8 mouse cellular contexts compared by ENCODE assay signal in genomic region chr6:70844002-70844804, GRCm38 (mm10). TPM values are rescaled to one million over a fixed set of nuclear protein-coding genes. Genes with fewer than 3 reads are reported as not detected.
A peak's percentile ranks its signal among the peaks of the same experiment; 100 is the strongest.
DNase-seq lines count a peak whose midpoint lies in the region; ATAC-seq and TF ChIP-seq lines count a peak whose summit lies in the region.

Eif2ak3 (plus strand) TSS chr6:70844515.

- peak within 1 kb of the TSS; percentile 77 for H3K9ac ChIP-seq in MEL (ENCODE audit: control insufficient read depth, low read depth, low read length, poor library complexity, severe bottlenecking)
- peak within 1 kb of the TSS; percentile 82 for H3K9ac ChIP-seq in forebrain, postnatal 0 days
- peak within 1 kb of the TSS; percentile 82 for H3K9ac ChIP-seq in lung, embryonic 15.5 days

- H3K4me2 ChIP-seq in forebrain, postnatal 0 days (ENCODE audit: low read depth) = peak within 1 kb of the TSS; percentile 72
- peak within 1 kb of the TSS; percentile 68 for H3K4me2 ChIP-seq in lung, embryonic 15.5 days

- no peak for TF ChIP-seq RAD21 in MEL (IDR thresholded peaks at IDR 0.05; ENCODE audit: low read depth, low read length)

- TF ChIP-seq CTCF in MEL (IDR thresholded peaks at IDR 0.05 in 2 of 3, conservative IDR thresholded peaks at IDR 0.05 in 1 of 3; ENCODE audit: control insufficient read depth in 1 of 3, insufficient read depth in 1 of 3, low read depth in 2 of 3, low read length in 3 of 3, poor library complexity in 1 of 3, severe bottlenecking in 1 of 3) = no peak
- no peak for TF ChIP-seq CTCF in cerebellum, adult 2 months (IDR thresholded peaks at IDR 0.05; ENCODE audit: borderline replicate concordance, insufficient read depth, low read depth, low read length)
- TF ChIP-seq CTCF in forebrain, postnatal 0 days (IDR thresholded peaks at IDR 0.05; ENCODE audit: low read depth) = no peak

- no peaks in the 10 kb centered on the region for H3K9me3 ChIP-seq in MEL (replicated peaks; ENCODE audit: insufficient read depth, low read length)
- H3K9me3 ChIP-seq in forebrain, postnatal 0 days (ENCODE audit: low read length) = no peaks in the 10 kb centered on the region
- no peaks in the 10 kb centered on the region for H3K9me3 ChIP-seq in lung, embryonic 15.5 days

- WGBS in cerebellum, adult 2 months = 1% methylated on average over 63 of the region's 63 CpGs
- WGBS in forebrain, postnatal 0 days = 3% methylated on average over 62 of the region's 63 CpGs
- under 1% methylated on average over 47 of the region's 63 CpGs for WGBS in lung, embryonic 15.5 days

- TF ChIP-seq POLR2A in MEL (IDR thresholded peaks at IDR 0.05; ENCODE audit: control insufficient read depth in 1 of 2, insufficient read depth in 1 of 2, low read depth in 1 of 2, low read length in 2 of 2, poor library complexity in 1 of 2) = peak; percentile 74 to 83
- peak; percentile 91 for TF ChIP-seq POLR2A in cerebellum, adult 2 months (IDR thresholded peaks at IDR 0.05; ENCODE audit: borderline replicate concordance, insufficient read depth, low read length)

- H3K4me3 ChIP-seq in MEL (ENCODE audit: control insufficient read depth in 1 of 2, insufficient read depth in 1 of 2, low read depth in 2 of 2, low read length in 2 of 2) = peak within 1 kb of the TSS; percentile 93 to 97
- peak within 1 kb of the TSS; percentile 72 for H3K4me3 ChIP-seq in cerebellum, adult 2 months (replicated peaks; ENCODE audit: insufficient read depth, low read depth, low read length)
- H3K4me3 ChIP-seq in forebrain, postnatal 0 days (ENCODE audit: low read depth, low read length) = peak within 1 kb of the TSS; percentile 88
- H3K4me3 ChIP-seq in lung, embryonic 15.5 days = peak within 1 kb of the TSS; percentile 91

- no peak for TF ChIP-seq EP300 in MEL (IDR thresholded peaks at IDR 0.05; ENCODE audit: low read depth in 1 of 2, low read length in 2 of 2)

- peaks cover 2 to 18% of the 10 kb centered on the region in 2 experiments for H3K4me1 ChIP-seq in MEL (ENCODE audit: control insufficient read depth in 1 of 2, insufficient read depth in 2 of 2, low read length in 2 of 2)
- H3K4me1 ChIP-seq in cerebellum, adult 2 months (ENCODE audit: control insufficient read depth, insufficient read depth, low read length) = peaks cover 3% of the 10 kb centered on the region; the same call in 1 of the 2 replicates
- H3K4me1 ChIP-seq in forebrain, postnatal 0 days (ENCODE audit: insufficient read depth) = peaks cover 15% of the 10 kb centered on the region
- H3K4me1 ChIP-seq in lung, embryonic 15.5 days = peaks cover 37% of the 10 kb centered on the region

- H3K27me3 ChIP-seq in MEL (ENCODE audit: control insufficient read depth in 1 of 2, insufficient read depth in 2 of 2, low read length in 2 of 2) = no peaks in the 10 kb centered on the region
- no peaks in the 10 kb centered on the region for H3K27me3 ChIP-seq in cerebellum, adult 2 months (ENCODE audit: control insufficient read depth, insufficient read depth, low read length)
- H3K27me3 ChIP-seq in forebrain, postnatal 0 days (ENCODE audit: insufficient read depth, low read length) = no peaks in the 10 kb centered on the region
- no peaks in the 10 kb centered on the region for H3K27me3 ChIP-seq in lung, embryonic 15.5 days

- DNase-seq in MEL (ENCODE audit: low read depth, low spot score) = peak; percentile 99
- DNase-seq in cerebellum, adult 2 months = peak; percentile 98 to 100
- DNase-seq in forebrain, postnatal 0 days = peak; percentile 99
- DNase-seq in heart, postnatal 4 days = peak; percentile 98
- peak; percentile 100 for DNase-seq in layer of hippocampus, adult 8-10 months (ENCODE audit: low spot score in 2 of 2)
- peak; percentile 99 for DNase-seq in ovary, adult 18-20 months (ENCODE audit: low spot score)
- peak; percentile 99 for DNase-seq in thymus, postnatal 0 days (ENCODE audit: low spot score)

- H3K27ac ChIP-seq in MEL (ENCODE audit: control insufficient read depth, low read depth, low read length) = peak within 1 kb of the TSS; percentile 58
- peak within 1 kb of the TSS; percentile 64 for H3K27ac ChIP-seq in cerebellum, adult 2 months (ENCODE audit: insufficient read depth, low read length)
- H3K27ac ChIP-seq in forebrain, postnatal 0 days (ENCODE audit: low read depth, low read length) = peak within 1 kb of the TSS; percentile 94
- peak within 1 kb of the TSS; percentile 86 for H3K27ac ChIP-seq in lung, embryonic 15.5 days

- ATAC-seq in forebrain, postnatal 0 days = peak; percentile 98
- ATAC-seq in lung, embryonic 15.5 days (ENCODE audit: borderline replicate concordance, extremely low read depth, low FRiP score, low TSS enrichment) = peak; percentile 98

- H3K79me2 ChIP-seq in MEL (ENCODE audit: control insufficient read depth, insufficient read depth, low read length, poor library complexity) = peaks cover 8% of the 10 kb centered on the region

- H3K36me3 ChIP-seq in MEL (ENCODE audit: control insufficient read depth in 1 of 2, insufficient read depth in 2 of 2, low read length in 2 of 2) = peaks cover 0 to 14% of the 10 kb centered on the region in 2 experiments; a peak in 2 of 4 replicates
- no peaks in the 10 kb centered on the region for H3K36me3 ChIP-seq in forebrain, postnatal 0 days (ENCODE audit: insufficient read depth)
- H3K36me3 ChIP-seq in lung, embryonic 15.5 days = no peaks in the 10 kb centered on the region

TF ChIP-seq in MEL, 35 proteins besides CTCF, POLR2A, EP300 and RAD21 (continues in another document):
- no peak for TF ChIP-seq E2F4 (IDR thresholded peaks at IDR 0.05; ENCODE audit: borderline replicate concordance, low read depth, low read length)
- no peak for TF ChIP-seq TAL1 (IDR thresholded peaks at IDR 0.05; ENCODE audit: low read length)
- no peak for TF ChIP-seq MEF2A (IDR thresholded peaks at IDR 0.05; ENCODE audit: extremely low read depth, insufficient replicate concordance, low read depth, low read length, poor library complexity, severe bottlenecking)
- peak; percentile 66; the same call in 1 of the 2 replicates for TF ChIP-seq ZMIZ1 (IDR thresholded peaks at IDR 0.05; ENCODE audit: low read depth, low read length)
- TF ChIP-seq RCOR1 (IDR thresholded peaks at IDR 0.05; ENCODE audit: low read depth, low read length) = no peak; the same call in 1 of the 2 replicates
- TF ChIP-seq NRF1 (IDR thresholded peaks at IDR 0.05; ENCODE audit: insufficient read depth, low read depth, low read length, poor library complexity, severe bottlenecking) = peak; percentile 40; the same call in 1 of the 2 replicates
- TF ChIP-seq HCFC1 (IDR thresholded peaks at IDR 0.05; ENCODE audit: low read depth, low read length) = peak; percentile 88
- no peak for TF ChIP-seq USF1 (IDR thresholded peaks at IDR 0.05; ENCODE audit: low read depth, low read length)
- no peak for TF ChIP-seq GATA1 (IDR thresholded peaks at IDR 0.05; ENCODE audit: low read depth, low read length)
- TF ChIP-seq CHD2 (IDR thresholded peaks at IDR 0.05; ENCODE audit: low read length) = peak; percentile 93
- no peak for TF ChIP-seq ETS1 (IDR thresholded peaks at IDR 0.05; ENCODE audit: low read depth, low read length)
- no peak for TF ChIP-seq ZC3H11A (IDR thresholded peaks at IDR 0.05; ENCODE audit: low read depth, low read length)
- peak; percentile 61; the same call in 1 of the 2 replicates for TF ChIP-seq POLR2AphosphoS2 (IDR thresholded peaks at IDR 0.05; ENCODE audit: low read length)
- peak; percentile 67 for TF ChIP-seq NELFE (IDR thresholded peaks at IDR 0.05; ENCODE audit: low read depth, low read length)
- TF ChIP-seq POLR2AphosphoS5 (IDR thresholded peaks at IDR 0.05; ENCODE audit: borderline replicate concordance, low read depth, low read length) = no peak
- TF ChIP-seq JUND (IDR thresholded peaks at IDR 0.05; ENCODE audit: low read depth, low read length) = no peak; the same call in 1 of the 2 replicates
- peak; percentile 39; the same call in 1 of the 2 replicates for TF ChIP-seq MAZ (IDR thresholded peaks at IDR 0.05; ENCODE audit: low read depth, low read length)
- no peak for TF ChIP-seq GABPA (IDR thresholded peaks at IDR 0.05; ENCODE audit: low read depth, low read length)
- no peak for TF ChIP-seq ZNF384 (IDR thresholded peaks at IDR 0.05; ENCODE audit: low read depth, low read length)
- 0 out of 2 replicates have a peak, but pooled peaks have one; percentile 2 for TF ChIP-seq ZKSCAN1 (IDR thresholded peaks at IDR 0.05; ENCODE audit: low read depth, low read length)
- TF ChIP-seq BHLHE40 (IDR thresholded peaks at IDR 0.05; ENCODE audit: borderline replicate concordance, low read depth, low read length) = no peak
- TF ChIP-seq UBTF (IDR thresholded peaks at IDR 0.05; ENCODE audit: borderline replicate concordance, insufficient read depth, low read depth, low read length) = no peak
- TF ChIP-seq KAT2A (conservative IDR thresholded peaks at IDR 0.05; ENCODE audit: low read depth, low read length) = peak; percentile 76
- no peak for TF ChIP-seq CHD1 (IDR thresholded peaks at IDR 0.05; ENCODE audit: low read depth, low read length)
- no peak; the same call in 1 of the 2 replicates for TF ChIP-seq MAX (IDR thresholded peaks at IDR 0.05; ENCODE audit: low read length)
- TF ChIP-seq MXI1 (IDR thresholded peaks at IDR 0.05; ENCODE audit: low read depth, low read length) = peak; percentile 67
- TF ChIP-seq MYC (IDR thresholded peaks at IDR 0.05; ENCODE audit: low read depth, low read length) = 0 out of 2 replicates have a peak, but pooled peaks have one; percentile 2
- TF ChIP-seq TCF12 (IDR thresholded peaks at IDR 0.05; ENCODE audit: low read depth, low read length) = no peak
- TF ChIP-seq ELF1 (IDR thresholded peaks at IDR 0.05; ENCODE audit: low read depth, low read length) = peak; percentile 96
- no peak for TF ChIP-seq SMC3 (IDR thresholded peaks at IDR 0.05; ENCODE audit: low read depth, low read length)
- TF ChIP-seq MYB (IDR thresholded peaks at IDR 0.05; ENCODE audit: low read depth, low read length) = no peak

RNA-seq across cellular contexts. Expression of gene Eif2ak3, which starts in this region (rescaled TPM):
- total RNA-seq in MEL (2012; rRNA removed) = 9.0 and 9.1 TPM in 2 replicates
- polyA plus RNA-seq in MEL (2012; ENCODE audit: insufficient read depth in 1 of 2, insufficient read length in 2 of 2, low read depth in 1 of 2, low replicate concordance in 2 of 2, missing spikeins in 1 of 2) = 1 to 10 TPM in 1 of 2 experiments, not detected in 1; 9.9 TPM
- polyA plus RNA-seq in cerebellum, adult 2 months (2012; rRNA removed) = 24.0 and 26.7 TPM in 2 replicates
- total RNA-seq in forebrain, postnatal 0 days (2014; rRNA removed) = 22.3 and 23.3 TPM in 2 replicates
- polyA plus RNA-seq in forebrain, postnatal 0 days (2015; fragmentation: Nextera tagmentation; extraction: Ambion mirVana) = 6.9 and 8.3 TPM in 2 replicates
- total RNA-seq in heart, postnatal 4 days (2021) = 10 to 100 TPM; 12.6 to 13.7 TPM
- 10 to 100 TPM; 20.5 to 24.2 (median 23.1) TPM for total RNA-seq in layer of hippocampus, adult 8-10 months (2022)
- 10.4 and 11.0 TPM in 2 replicates for polyA plus RNA-seq in lung, embryonic 15.5 days (2015; fragmentation: Nextera tagmentation; extraction: Ambion mirVana)
- polyA plus RNA-seq in thymus, postnatal 0 days (2015; fragmentation: Nextera tagmentation; extraction: Ambion mirVana) = 17.4 and 18.0 TPM in 2 replicates

Comparison
In these comparisons a context has a peak if more than half of its experiments do, and no peak if none do; other contexts are left out.
1. Peak in every context shown above with its lines: DNase-seq, ATAC-seq, H3K4me3 ChIP-seq and H3K27ac ChIP-seq.